Mouse (Mus musculus): Measurements from ENCODE around the gene Opcml. TPM values are rescaled to one million over a fixed set of nuclear protein-coding genes. Genes with fewer than 3 reads are reported as not detected.

The Opcml gene
- total and polyA plus RNA-seq, 2 experiments from 2014 or later = 0.49 to 0.57 TPM

- H3K27ac ChIP-seq (ENCODE audit: low read depth) = no peak overlapping the region
- ATAC-seq (ENCODE audit: insufficient read depth, low read depth) (no peak), DNase-seq (ENCODE audit: low spot score) (no peak)
- no peak overlapping the region for H3K4me3 ChIP-seq (ENCODE audit: low read depth, low read length)
- H3K4me2 ChIP-seq (ENCODE audit: low read depth, low read length) = no peak overlapping the region
- no peaks in the 10 kb centered on the region for H3K4me1 ChIP-seq (ENCODE audit: control insufficient read depth, insufficient read depth)
- TF ChIP-seq EP300 (IDR thresholded peaks at IDR 0.05; ENCODE audit: low read depth) (no peak), CTCF (IDR thresholded peaks at IDR 0.05; ENCODE audit: low read depth) (no peak)
- 57% methylated on average over 2 of the region's 2 CpGs for WGBS
- H3K27me3 ChIP-seq (ENCODE audit: control insufficient read depth, insufficient read depth, low read length) = no peaks in the 10 kb centered on the region
- no peaks in the 10 kb centered on the region for H3K9me3 ChIP-seq (replicated peaks; ENCODE audit: control insufficient read depth, low read length)
- H3K9ac ChIP-seq (replicated peaks; ENCODE audit: low read depth, low read length) = no peak overlapping the region
- H3K36me3 ChIP-seq (replicated peaks; ENCODE audit: control insufficient read depth, insufficient read depth, low read length) = no peaks in the 10 kb centered on the region
Measured at GRCm38 (mm10) chr9:28136614-28137013, 346.0 kb downstream of the Opcml start.

- Histone ChIP-seq H3K27me3 (ENCODE audit: control insufficient read depth, insufficient read depth, low read length) (no peaks in the 10 kb centered on the region), H3K4me3 (ENCODE audit: low read depth, low read length) (no peak overlapping the region), H3K4me1 (ENCODE audit: control insufficient read depth, insufficient read depth) (no peaks in the 10 kb centered on the region), H3K36me3 (replicated peaks; ENCODE audit: control insufficient read depth, insufficient read depth, low read length) (no peaks in the 10 kb centered on the region), H3K4me2 (ENCODE audit: low read depth, low read length) (no peak overlapping the region), H3K9ac (replicated peaks; ENCODE audit: low read depth, low read length) (no peak overlapping the region), H3K27ac (ENCODE audit: low read depth) (no peak overlapping the region), H3K9me3 (replicated peaks; ENCODE audit: control insufficient read depth, low read length) (no peaks in the 10 kb centered on the region)
- ATAC-seq (ENCODE audit: insufficient read depth, low read depth) (no peak), DNase-seq (ENCODE audit: low spot score) (no peak)
- TF ChIP-seq CTCF (IDR thresholded peaks at IDR 0.05; ENCODE audit: low read depth) (no peak), EP300 (IDR thresholded peaks at IDR 0.05; ENCODE audit: low read depth) (no peak)
- WGBS = 76% methylated on average over 12 of the region's 12 CpGs
Measured at GRCm38 (mm10) chr9:28139957-28140597, 349.5 kb downstream of the Opcml start.

GRCm38 (mm10) chr9:28149507-28149906 is 358.9 kb downstream of the Opcml start:
- no peak overlapping the region for H3K27ac ChIP-seq (ENCODE audit: low read depth)
- WGBS = 73% methylated on average over 3 of the region's 3 CpGs
- no peak overlapping the region for H3K4me2 ChIP-seq (ENCODE audit: low read depth, low read length)
- no peak overlapping the region for H3K9ac ChIP-seq (replicated peaks; ENCODE audit: low read depth, low read length)
- no peaks in the 10 kb centered on the region for H3K27me3 ChIP-seq (ENCODE audit: control insufficient read depth, insufficient read depth, low read length)
- H3K4me1 ChIP-seq (ENCODE audit: control insufficient read depth, insufficient read depth) = no peaks in the 10 kb centered on the region
- TF ChIP-seq CTCF (IDR thresholded peaks at IDR 0.05; ENCODE audit: low read depth) (no peak), EP300 (IDR thresholded peaks at IDR 0.05; ENCODE audit: low read depth) (no peak)
- ATAC-seq (ENCODE audit: insufficient read depth, low read depth) = no peak
- no peak for DNase-seq (ENCODE audit: low spot score)
- H3K9me3 ChIP-seq (replicated peaks; ENCODE audit: control insufficient read depth, low read length) = no peaks in the 10 kb centered on the region
- no peaks in the 10 kb centered on the region for H3K36me3 ChIP-seq (replicated peaks; ENCODE audit: control insufficient read depth, insufficient read depth, low read length)
- H3K4me3 ChIP-seq (ENCODE audit: low read depth, low read length) = no peak overlapping the region

- no peak overlapping the region for H3K4me3 ChIP-seq (ENCODE audit: low read depth, low read length)
- no peaks in the 10 kb centered on the region for H3K9me3 ChIP-seq (replicated peaks; ENCODE audit: control insufficient read depth, low read length)
- no peaks in the 10 kb centered on the region for H3K36me3 ChIP-seq (replicated peaks; ENCODE audit: control insufficient read depth, insufficient read depth, low read length)
- no peak overlapping the region for H3K4me2 ChIP-seq (ENCODE audit: low read depth, low read length)
- ATAC-seq (ENCODE audit: insufficient read depth, low read depth) (no peak), DNase-seq (ENCODE audit: low spot score) (no peak)
- WGBS = 52% methylated on average over 6 of the region's 6 CpGs
- H3K27me3 ChIP-seq (ENCODE audit: control insufficient read depth, insufficient read depth, low read length) = no peaks in the 10 kb centered on the region
- H3K9ac ChIP-seq (replicated peaks; ENCODE audit: low read depth, low read length) = no peak overlapping the region
- H3K4me1 ChIP-seq (ENCODE audit: control insufficient read depth, insufficient read depth) = no peaks in the 10 kb centered on the region
- TF ChIP-seq CTCF (IDR thresholded peaks at IDR 0.05; ENCODE audit: low read depth) (no peak), EP300 (IDR thresholded peaks at IDR 0.05; ENCODE audit: low read depth) (no peak)
- H3K27ac ChIP-seq (ENCODE audit: low read depth) = no peak overlapping the region
Measured at GRCm38 (mm10) chr9:28153748-28154147, 363.2 kb downstream of the Opcml start.

- H3K36me3 ChIP-seq (replicated peaks; ENCODE audit: control insufficient read depth, insufficient read depth, low read length) = no peaks in the 10 kb centered on the region
- DNase-seq (ENCODE audit: low spot score) (no peak), ATAC-seq (ENCODE audit: insufficient read depth, low read depth) (no peak)
- H3K9ac ChIP-seq (replicated peaks; ENCODE audit: low read depth, low read length) = no peak overlapping the region
- WGBS = 80% methylated on average over 7 of the region's 7 CpGs
- TF ChIP-seq CTCF (IDR thresholded peaks at IDR 0.05; ENCODE audit: low read depth) = no peak
- no peak for TF ChIP-seq EP300 (IDR thresholded peaks at IDR 0.05; ENCODE audit: low read depth)
- H3K9me3 ChIP-seq (replicated peaks; ENCODE audit: control insufficient read depth, low read length) = no peaks in the 10 kb centered on the region
- H3K4me3 ChIP-seq (ENCODE audit: low read depth, low read length) = no peak overlapping the region
- H3K4me1 ChIP-seq (ENCODE audit: control insufficient read depth, insufficient read depth) = no peaks in the 10 kb centered on the region
- H3K27ac ChIP-seq (ENCODE audit: low read depth) = no peak overlapping the region
- H3K4me2 ChIP-seq (ENCODE audit: low read depth, low read length) = no peak overlapping the region
- H3K27me3 ChIP-seq (ENCODE audit: control insufficient read depth, insufficient read depth, low read length) = no peaks in the 10 kb centered on the region
Measured at GRCm38 (mm10) chr9:28157092-28157491, 366.5 kb downstream of the Opcml start.

- Histone ChIP-seq H3K4me1 (ENCODE audit: control insufficient read depth, insufficient read depth) (no peaks in the 10 kb centered on the region), H3K27ac (ENCODE audit: low read depth) (no peak overlapping the region), H3K4me2 (ENCODE audit: low read depth, low read length) (no peak overlapping the region), H3K9ac (replicated peaks; ENCODE audit: low read depth, low read length) (no peak overlapping the region), H3K4me3 (ENCODE audit: low read depth, low read length) (no peak overlapping the region), H3K9me3 (replicated peaks; ENCODE audit: control insufficient read depth, low read length) (no peaks in the 10 kb centered on the region), H3K36me3 (replicated peaks; ENCODE audit: control insufficient read depth, insufficient read depth, low read length) (no peaks in the 10 kb centered on the region), H3K27me3 (ENCODE audit: control insufficient read depth, insufficient read depth, low read length) (no peaks in the 10 kb centered on the region)
- TF ChIP-seq EP300 (IDR thresholded peaks at IDR 0.05; ENCODE audit: low read depth) (no peak), CTCF (IDR thresholded peaks at IDR 0.05; ENCODE audit: low read depth) (no peak)
- DNase-seq (ENCODE audit: low spot score) = no peak
- WGBS = 93% methylated on average over 1 of the region's 1 CpGs
- no peak for ATAC-seq (ENCODE audit: insufficient read depth, low read depth)
Measured at GRCm38 (mm10) chr9:28160953-28161352, 370.4 kb downstream of the Opcml start.
